Mouse (Mus musculus) kidney, postnatal 4 days (tissue): ENCODE results near the gene Sprr2a2.
"Not testable (repeated sequence)": the region's sequence is repeated elsewhere in the genome, so short reads cannot be mapped to it uniquely, and the experiment has no call there.

Experiments used
- DNase-seq, 2 experiments: peaks; one replicate each; pipeline ENCODE4 v3.0.0; 2021; ENCODE audit warnings: mixed read lengths in 2 of 2

Sprr2a2 gene

GRCm38 (mm10) chr3:92215569-92215968, at the start of gene Sprr2a2, which contains the start of gene Sprr2a1:
TSS of gene Sprr2a2 (plus strand) at chr3:92215920.
TSS of gene Sprr2a1 (plus strand) at chr3:92215799.
- DNase-seq: not testable (repeated sequence)

GRCm38 (mm10) chr3:92169847-92170246, 45.9 kb upstream of the Sprr2a2 start:
- DNase-seq: no peak

GRCm38 (mm10) chr3:92176880-92177279, 38.8 kb upstream of the Sprr2a2 start:
- no peak for DNase-seq

GRCm38 (mm10) chr3:92195512-92196200, 20.1 kb upstream of the Sprr2a2 start:
- DNase-seq: no peak

- DNase-seq: not testable (repeated sequence)
Measured at GRCm38 (mm10) chr3:92211133-92211925, 4.4 kb upstream of the Sprr2a2 start.

GRCm38 (mm10) chr3:92212059-92212458, 3.7 kb upstream of the Sprr2a2 start:
- DNase-seq: not testable (repeated sequence)

- not testable (repeated sequence) for DNase-seq
Measured at GRCm38 (mm10) chr3:92213651-92214050, 2.1 kb upstream of the Sprr2a2 start.

GRCm38 (mm10) chr3:92219031-92219430, 3.3 kb downstream of the Sprr2a2 start:
- DNase-seq: not testable (repeated sequence)

- not testable (repeated sequence) for DNase-seq
Measured at GRCm38 (mm10) chr3:92223708-92224107, 8.0 kb downstream of the Sprr2a2 start.

GRCm38 (mm10) chr3:92227410-92227809, 11.7 kb downstream of the Sprr2a2 start:
- DNase-seq: peak in 1 of 2 experiments; percentile 0

- not testable (repeated sequence) for DNase-seq
Measured at GRCm38 (mm10) chr3:92236463-92237189, 20.9 kb downstream of the Sprr2a2 start.

GRCm38 (mm10) chr3:92238736-92239135, 23.0 kb downstream of the Sprr2a2 start:
- not testable (repeated sequence) for DNase-seq

GRCm38 (mm10) chr3:92239197-92239596, 23.5 kb downstream of the Sprr2a2 start:
- DNase-seq: not testable (repeated sequence)

GRCm38 (mm10) chr3:92244833-92245232, 29.1 kb downstream of the Sprr2a2 start:
- DNase-seq: not testable (repeated sequence)

- DNase-seq: not testable (repeated sequence)
Measured at GRCm38 (mm10) chr3:92246245-92246644, 30.5 kb downstream of the Sprr2a2 start.

- DNase-seq: not testable (repeated sequence)
Measured at GRCm38 (mm10) chr3:92248494-92248893, 32.8 kb downstream of the Sprr2a2 start.

- DNase-seq: not testable (repeated sequence)
Measured at GRCm38 (mm10) chr3:92250450-92250849, 34.7 kb downstream of the Sprr2a2 start.

- DNase-seq: not testable (repeated sequence)
Measured at GRCm38 (mm10) chr3:92253860-92254259, 38.1 kb downstream of the Sprr2a2 start.

- not testable (repeated sequence) for DNase-seq
Measured at GRCm38 (mm10) chr3:92258526-92258925, 42.8 kb downstream of the Sprr2a2 start.

GRCm38 (mm10) chr3:92263462-92263861, 47.7 kb downstream of the Sprr2a2 start:
- not testable (repeated sequence) for DNase-seq

- DNase-seq: not testable (repeated sequence)
Measured at GRCm38 (mm10) chr3:92271414-92271985, 55.8 kb downstream of the Sprr2a2 start.

GRCm38 (mm10) chr3:92273504-92273903, 57.8 kb downstream of the Sprr2a2 start:
- DNase-seq: not testable (repeated sequence)
